Mouse (Mus musculus): ENCODE results near the gene Anp32e.
"Not testable (repeated sequence)": the region's sequence is repeated elsewhere in the genome, so short reads cannot be mapped to it uniquely, and the experiment has no call there.

The Anp32e gene

GRCm38 (mm10) chr3:95977587-95977986, 48.5 kb downstream of the Anp32e start:
- not testable (repeated sequence) for DNase-seq

GRCm38 (mm10) chr3:95978265-95978664, 49.2 kb downstream of the Anp32e start:
- DNase-seq = no peak

DNA sequence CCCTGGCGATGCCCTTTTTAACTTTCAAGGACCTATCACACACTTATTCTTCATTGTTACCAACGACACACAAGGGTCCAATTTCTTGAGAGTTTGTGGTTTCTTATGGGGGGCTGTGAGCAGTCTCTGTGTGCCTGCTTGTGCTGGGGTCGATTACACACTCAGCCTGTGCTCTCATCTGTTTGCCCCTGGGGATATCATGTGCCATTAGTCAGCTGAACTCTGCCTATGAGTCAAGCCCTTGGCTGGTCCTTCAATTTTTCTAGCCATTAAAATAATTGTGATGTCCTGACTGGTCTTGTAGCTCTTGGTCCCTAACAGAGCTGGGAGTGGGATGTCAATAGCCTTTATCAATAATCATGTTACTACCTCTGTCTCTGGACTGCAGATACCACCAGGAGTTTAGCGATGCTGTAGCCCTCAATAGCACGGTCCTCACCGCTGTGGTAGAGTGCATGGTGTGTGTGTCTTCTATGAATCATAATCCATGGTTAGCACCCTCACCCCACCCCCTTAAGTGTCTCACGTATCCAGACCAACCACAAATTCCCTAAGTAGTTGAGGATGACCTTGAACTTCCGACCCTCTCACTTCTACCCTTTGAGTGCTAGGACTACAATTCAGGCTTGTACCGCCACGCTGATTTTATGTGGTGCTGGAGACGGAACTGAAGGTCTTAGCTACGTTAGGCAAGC, 51.4 kb downstream of the Anp32e start:
- no peak for DNase-seq

DNA sequence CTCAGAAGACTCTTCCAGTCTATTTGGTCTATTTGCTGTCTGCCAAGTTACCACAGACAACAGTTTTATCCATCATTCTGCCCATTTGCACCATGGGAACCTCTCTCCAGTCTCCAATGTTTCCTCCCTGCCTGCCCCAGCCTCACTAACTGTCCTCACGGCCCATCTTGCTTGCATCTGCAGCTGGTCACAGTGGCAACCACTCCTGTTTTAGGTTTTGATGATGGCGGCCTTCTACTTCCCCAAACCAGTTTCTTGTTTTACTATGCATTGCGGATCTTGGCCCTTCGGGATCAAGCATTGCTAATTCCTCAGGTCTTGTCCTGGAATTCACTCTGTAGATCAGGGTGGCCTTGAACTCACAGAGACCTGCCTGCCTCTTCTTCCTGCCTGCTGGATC, 53.1 kb downstream of the Anp32e start:
- DNase-seq = no peak

DNA sequence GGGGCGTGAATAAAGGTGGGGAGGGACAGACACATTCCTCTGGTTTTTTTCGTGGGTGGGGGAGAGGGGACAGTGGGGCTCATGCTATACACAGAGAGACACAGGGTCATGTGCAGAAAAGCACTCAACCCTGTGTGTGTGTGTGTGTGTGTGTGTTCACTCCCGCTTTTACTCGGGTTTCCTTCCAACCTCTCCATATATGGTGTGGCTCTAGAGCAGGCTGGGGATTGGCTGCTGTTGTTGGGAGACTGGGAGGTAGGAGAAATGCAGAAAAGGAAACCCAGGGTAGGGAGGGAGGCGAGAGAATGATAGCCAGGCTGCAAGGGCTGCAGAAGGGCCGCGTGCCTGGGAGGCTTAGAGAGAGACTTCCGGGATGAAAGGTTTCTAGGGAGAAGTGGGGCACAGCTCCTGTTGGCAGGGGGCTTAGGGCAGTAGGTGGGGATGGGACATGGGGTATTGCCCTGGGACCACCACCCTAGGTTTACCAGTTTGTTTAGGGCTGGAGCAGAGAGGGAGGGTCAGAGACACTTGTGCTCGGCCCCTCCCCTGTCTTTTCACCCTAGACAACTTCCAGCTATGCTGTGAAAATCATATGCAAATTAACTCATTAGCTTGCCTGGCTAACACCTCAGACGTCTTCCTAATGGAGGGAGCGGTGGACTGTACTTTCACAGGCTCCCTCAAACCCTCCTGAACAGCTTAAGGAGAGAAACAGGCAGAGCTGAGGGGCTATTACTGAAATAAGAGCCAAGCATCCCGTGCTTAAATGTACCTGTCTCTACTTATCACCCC, 56.4 kb downstream of the Anp32e start:
- peak; percentile 98 for DNase-seq

DNA sequence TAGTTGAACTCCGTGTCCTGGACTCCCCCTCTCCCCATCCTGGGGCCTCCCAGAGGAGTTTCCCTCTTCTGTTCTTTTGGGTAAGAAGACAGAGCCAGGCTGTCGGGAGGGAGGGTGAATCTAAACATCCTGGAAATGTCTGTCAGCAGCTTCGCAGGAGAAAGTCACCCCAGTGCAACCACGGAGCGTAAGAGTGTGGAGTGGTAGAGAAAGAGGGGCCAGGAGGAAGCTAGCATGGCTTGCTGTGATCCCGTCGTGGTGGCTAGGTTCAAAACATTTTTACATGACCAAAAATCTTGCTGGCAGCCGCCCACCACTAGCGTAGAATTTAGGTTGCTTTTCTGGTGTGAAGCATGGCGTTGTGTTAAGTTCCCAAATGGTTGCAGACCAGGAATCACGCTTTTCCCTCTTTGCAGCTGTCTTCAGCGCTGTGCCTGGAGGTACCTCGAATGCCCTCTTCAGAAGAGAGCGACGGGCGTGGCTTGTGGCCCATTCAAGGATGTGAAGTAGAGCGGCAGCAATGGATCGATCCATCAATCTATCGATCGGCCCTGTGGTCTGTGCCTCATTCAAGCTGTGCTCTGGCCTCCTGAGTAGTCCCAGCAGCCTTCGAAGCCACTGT, 57.1 kb downstream of the Anp32e start:
- DNase-seq = peak; percentile 77

DNA sequence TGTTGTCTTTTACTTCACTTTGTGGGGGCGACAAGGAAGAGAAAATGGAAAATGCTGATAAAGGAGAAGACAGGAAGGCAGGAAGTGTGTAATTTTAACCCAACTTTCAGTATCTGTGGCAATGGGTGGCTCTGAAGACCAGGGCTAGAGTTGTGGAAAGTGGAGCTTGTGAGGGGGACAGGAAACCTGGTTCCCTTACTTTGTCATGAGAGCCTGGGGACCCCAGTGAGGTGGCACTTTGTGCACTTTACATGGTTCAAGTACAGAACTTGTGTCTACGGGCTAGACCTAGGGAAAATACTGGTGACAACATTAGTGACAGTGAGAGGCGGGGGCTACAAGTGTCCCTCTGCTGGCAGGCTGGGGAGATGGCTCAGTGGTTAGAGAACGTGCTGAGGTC, 57.9 kb downstream of the Anp32e start:
- no peak for DNase-seq

GRCm38 (mm10) chr3:95987386-95988110, 58.5 kb downstream of the Anp32e start:
- DNase-seq = no peak

DNA sequence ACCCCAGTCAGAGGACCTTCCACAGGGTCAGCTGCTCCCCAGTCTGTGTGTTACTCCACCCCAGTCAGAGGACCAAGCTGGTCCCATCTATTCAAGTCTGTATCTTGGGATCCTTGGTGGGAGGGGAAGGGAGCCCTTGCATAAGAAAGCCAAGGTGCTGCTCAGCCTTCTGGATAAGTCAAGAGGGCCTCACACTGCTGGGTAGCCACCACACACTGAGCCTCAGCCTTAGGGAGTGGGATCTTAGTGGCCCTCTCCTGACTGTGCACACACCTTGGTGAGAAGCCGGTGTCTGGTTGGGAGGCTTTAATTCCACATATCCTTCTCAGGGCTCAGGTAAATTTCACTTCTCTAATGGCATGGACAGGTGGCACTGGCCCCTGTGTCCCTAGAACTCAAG, 59.1 kb downstream of the Anp32e start:
- DNase-seq = no peak

DNA sequence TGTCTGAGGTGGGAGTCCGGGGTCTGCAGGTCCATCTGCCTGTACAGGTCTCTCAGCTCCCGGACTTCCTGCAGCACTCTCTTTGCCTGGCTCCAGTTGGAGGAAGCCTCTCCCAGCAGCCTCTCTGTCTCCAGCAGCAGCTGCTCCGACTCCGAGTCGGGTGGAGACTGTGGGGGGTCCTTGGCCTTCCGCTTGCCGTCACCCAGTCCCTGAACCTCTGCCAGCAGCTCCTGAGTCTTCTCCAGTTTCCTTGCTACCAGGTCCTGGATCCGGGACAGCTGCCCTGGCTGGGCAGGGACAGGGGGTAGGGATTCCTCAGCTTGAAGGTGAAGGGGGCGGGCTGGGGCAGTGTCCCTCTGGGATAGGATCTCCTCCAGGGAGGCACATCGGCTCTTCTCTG, 59.9 kb downstream of the Anp32e start:
- DNase-seq = peak; percentile 64

DNA sequence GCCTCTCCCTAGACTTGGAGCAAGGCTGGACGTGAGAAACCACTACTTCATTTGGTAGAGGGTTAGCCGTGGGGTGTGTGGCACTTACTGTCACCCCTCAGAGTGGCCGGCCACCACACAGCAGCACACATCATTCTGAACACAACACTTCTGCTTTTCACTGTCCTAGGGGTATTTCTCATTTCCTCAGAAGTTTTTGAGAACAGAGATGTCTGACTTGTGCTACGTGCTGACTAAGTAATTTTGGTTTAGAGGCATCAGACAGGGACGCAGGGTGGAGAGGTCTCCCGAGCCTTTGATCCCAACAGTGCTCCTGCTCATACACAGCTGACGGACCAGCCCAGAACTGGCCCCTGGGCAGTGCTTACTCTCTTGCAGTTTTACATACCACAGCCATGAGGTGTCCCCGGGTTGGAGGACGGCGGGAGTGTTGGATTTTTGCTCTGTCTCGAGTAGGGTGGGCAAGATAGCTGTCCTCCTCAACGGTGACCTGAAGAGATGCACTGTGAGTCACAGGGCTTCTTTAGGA, 61.4 kb downstream of the Anp32e start:
- no peak for DNase-seq

- DNase-seq = no peak
Observed at GRCm38 (mm10) chr3:95992990-95993603, 64.1 kb downstream of the Anp32e start.

- peak; percentile 57 for DNase-seq
Observed at GRCm38 (mm10) chr3:95993881-95994280, 64.8 kb downstream of the Anp32e start.

- no peak for DNase-seq
Observed at GRCm38 (mm10) chr3:95994381-95994846, 65.4 kb downstream of the Anp32e start.

GRCm38 (mm10) chr3:95994975-95995801, 66.1 kb downstream of the Anp32e start:
- peak; percentile 68 for DNase-seq

- DNase-seq = peak; percentile 76
Observed at GRCm38 (mm10) chr3:95995802-95996428, 66.9 kb downstream of the Anp32e start, which contains the start of gene Plekho1. Gene Plekho1, minus strand, starts transcription at chr3:95996001.

GRCm38 (mm10) chr3:95996451-95997073, 67.5 kb downstream of the Anp32e start:
- no peak for DNase-seq
